Mouse (Mus musculus) brown adipose tissue, adult 24 weeks (tissue): ENCODE results near the gene Gm19426. TPM values are rescaled to one million over a fixed set of nuclear protein-coding genes. Genes with fewer than 3 reads are reported as not detected.
A peak's percentile ranks its signal among the peaks of the same experiment; 100 is the strongest.
"Not testable (repeated sequence)": the region's sequence is repeated elsewhere in the genome, so short reads cannot be mapped to it uniquely, and the experiment has no call there.

Experiments used
- H3K27ac ChIP-seq: fragments of 200-500 bp; replicated peaks from 2 replicates; pipeline ENCODE4 v1.5.1; 2012; ENCODE audit warnings: low read depth, mild to moderate bottlenecking, low read length
- H3K4me1 ChIP-seq: fragments of 200-500 bp; 2 replicates; pipeline ENCODE4 v1.6.1; 2012; ENCODE audit warnings: low read length, mixed read lengths; ENCODE audit not compliant: control insufficient read depth, insufficient read depth, insufficient read length
- H3K4me3 ChIP-seq: fragments of 200-500 bp; 2 replicates; pipeline ENCODE4 v1.5.1; 2012; ENCODE audit warnings: low read depth, mild to moderate bottlenecking, low read length, moderate library complexity; ENCODE audit not compliant: insufficient read depth
- polyA plus RNA-seq: library from polyadenylated mRNA; stranded (reverse); fragments of >200 nt; gene quantifications from 2 replicates; pipeline ENCODE4 v1.2.4, GENCODE M21; 2012; ENCODE audit not compliant: missing spikeins, insufficient read depth, insufficient read length

Gm19426 gene
- polyA plus RNA-seq, 1 experiment: not detected

GRCm38 (mm10) chr2:84736312-84737161, 6.9 kb downstream of the Gm19426 start:
- no peak overlapping the region for H3K4me3 ChIP-seq
- H3K27ac ChIP-seq: no peak overlapping the region
- H3K4me1 ChIP-seq: peaks cover 3% of the 10 kb centered on the region; the same call in 1 of the 2 replicates

DNA sequence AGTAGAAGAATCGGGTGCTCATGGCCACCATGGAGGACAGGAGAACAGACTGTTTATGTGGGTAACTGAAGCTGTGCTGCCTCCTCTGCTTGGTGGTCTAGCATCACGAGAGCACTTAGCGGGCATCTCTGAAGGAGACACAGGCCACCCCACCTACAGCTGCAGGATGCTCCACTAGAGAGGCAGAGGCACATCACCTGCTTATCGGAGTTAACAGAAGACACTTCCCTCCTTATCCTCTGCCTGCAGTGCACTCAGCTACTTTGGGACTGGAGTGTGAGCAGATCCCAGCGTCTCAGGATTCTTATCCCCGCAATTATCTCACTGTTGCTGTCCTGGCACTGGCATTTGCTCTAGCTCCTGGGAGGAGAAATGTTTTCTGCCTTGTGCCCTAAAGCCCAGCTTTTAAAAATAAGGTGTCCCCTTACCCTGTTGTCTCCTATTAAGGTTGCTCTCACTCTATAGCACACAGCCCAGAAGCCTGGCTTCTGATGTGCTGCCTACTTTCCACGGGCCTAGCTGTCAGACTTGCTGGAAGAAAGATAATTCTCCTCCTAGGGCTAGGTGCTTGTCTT, 8.0 kb downstream of the Gm19426 start:
- Histone ChIP-seq H3K4me1 (no peaks in the 10 kb centered on the region; the same call in 1 of the 2 replicates), H3K4me3 (no peak overlapping the region), H3K27ac (no peak overlapping the region)

GRCm38 (mm10) chr2:84734919-84735318, 8.5 kb downstream of the Gm19426 start:
- Histone ChIP-seq H3K27ac (no peak overlapping the region), H3K4me3 (no peak overlapping the region), H3K4me1 (no peaks in the 10 kb centered on the region; the same call in 1 of the 2 replicates)

- H3K27ac ChIP-seq: no peak overlapping the region
- H3K4me3 ChIP-seq: peak overlapping the region; percentile 46
These were observed 9.0 kb downstream of the Gm19426 start for GRCm38 (mm10) chr2:84734351-84734864.

GRCm38 (mm10) chr2:84733579-84734300, 9.7 kb downstream of the Gm19426 start, which contains the start of gene Ypel4:
Gene Ypel4 (plus strand): TSS chr2:84734058.
- Histone ChIP-seq H3K4me3 (peak within 1 kb of the TSS; percentile 46), H3K4me1 (no peaks in the 10 kb centered on the region; the same call in 1 of the 2 replicates), H3K27ac (no peak within 1 kb of the TSS)

More at GRCm38 (mm10) chr2:84734351-84734864, 9.0 kb downstream of the Gm19426 start:
- no peaks in the 10 kb centered on the region; the same call in 1 of the 2 replicates for H3K4me1 ChIP-seq

- Histone ChIP-seq H3K4me1 (no peaks in the 10 kb centered on the region; the same call in 1 of the 2 replicates), H3K27ac (no peak overlapping the region), H3K4me3 (no peak overlapping the region)
These were observed 11.1 kb downstream of the Gm19426 start for GRCm38 (mm10) chr2:84732394-84732793.

GRCm38 (mm10) chr2:84731206-84731605, 12.2 kb downstream of the Gm19426 start:
- Histone ChIP-seq H3K27ac (no peak overlapping the region), H3K4me3 (no peak overlapping the region), H3K4me1 (no peaks in the 10 kb centered on the region; the same call in 1 of the 2 replicates)

DNA sequence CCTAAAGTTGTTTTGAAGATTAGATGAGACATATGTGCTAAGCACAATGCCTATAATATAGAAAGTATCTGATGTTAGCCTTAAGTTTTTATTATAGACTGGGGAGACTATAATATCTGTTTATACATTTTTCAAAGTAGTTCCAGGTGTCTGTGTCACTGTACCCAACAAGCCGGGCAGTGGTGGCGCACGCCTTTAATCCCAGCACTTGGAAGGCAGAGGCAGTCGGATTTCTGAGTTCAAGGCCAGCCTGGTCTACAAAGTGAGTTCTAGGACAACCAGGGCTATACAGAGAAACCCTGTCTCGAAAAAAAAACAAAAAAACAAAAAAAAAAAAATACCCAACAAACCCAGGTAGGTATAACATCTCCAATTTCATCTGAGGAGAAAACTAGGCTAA, 15.3 kb downstream of the Gm19426 start:
- H3K4me3 ChIP-seq, H3K4me1 ChIP-seq, H3K27ac ChIP-seq: not testable (repeated sequence)

DNA sequence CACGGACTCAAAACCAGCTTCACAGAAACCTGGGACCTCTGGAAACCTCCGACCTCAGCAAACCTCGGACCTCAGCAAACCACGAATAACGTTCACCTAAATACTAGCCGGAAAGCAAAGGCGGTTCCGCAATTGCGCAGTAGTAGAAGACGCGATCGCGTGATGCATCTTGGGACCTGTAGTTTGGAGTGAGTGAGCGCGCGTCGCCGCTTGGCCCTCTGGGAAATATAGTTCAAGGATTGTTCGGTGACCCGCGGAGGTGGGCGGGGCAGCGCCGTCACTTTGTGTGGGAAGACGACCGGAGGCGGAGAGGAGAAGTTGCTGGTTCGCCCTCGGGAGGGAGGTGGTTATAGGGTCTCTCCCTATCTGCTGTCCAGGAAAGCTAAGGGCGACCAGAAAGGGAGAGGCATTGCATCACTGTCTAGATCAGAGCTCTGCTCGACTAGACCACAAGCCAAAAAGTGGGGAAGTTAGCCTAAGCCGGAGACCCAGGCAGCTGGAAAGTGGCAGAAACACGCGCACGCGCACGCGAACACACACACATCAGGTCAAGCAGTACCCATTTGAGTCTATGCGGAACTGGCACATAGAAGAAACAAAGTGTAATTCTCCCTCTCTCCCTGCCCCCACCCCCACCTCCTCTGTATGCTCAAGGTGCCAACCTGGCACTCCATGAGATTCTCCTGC, 16.1 kb downstream of the Gm19426 start, which contains the start of gene Clp1:
TSS of gene Clp1 (minus strand) at position 179 of the 687 bp plus-strand sequence.
- peak within 1 kb of the TSS; percentile 94 for H3K27ac ChIP-seq
- H3K4me3 ChIP-seq: peak within 1 kb of the TSS; percentile 86
- peaks cover 6% of the 10 kb centered on the region for H3K4me1 ChIP-seq

- Histone ChIP-seq H3K4me3 (peak overlapping the region; percentile 71), H3K27ac (peak overlapping the region; percentile 58), H3K4me1 (peaks cover 6% of the 10 kb centered on the region)
These were observed 16.7 kb downstream of the Gm19426 start for GRCm38 (mm10) chr2:84726716-84727115.

- Histone ChIP-seq H3K27ac (no peak overlapping the region), H3K4me3 (peak overlapping the region; percentile 71), H3K4me1 (peaks cover 6% of the 10 kb centered on the region)
These were observed 17.7 kb downstream of the Gm19426 start for GRCm38 (mm10) chr2:84725770-84726169.

DNA sequence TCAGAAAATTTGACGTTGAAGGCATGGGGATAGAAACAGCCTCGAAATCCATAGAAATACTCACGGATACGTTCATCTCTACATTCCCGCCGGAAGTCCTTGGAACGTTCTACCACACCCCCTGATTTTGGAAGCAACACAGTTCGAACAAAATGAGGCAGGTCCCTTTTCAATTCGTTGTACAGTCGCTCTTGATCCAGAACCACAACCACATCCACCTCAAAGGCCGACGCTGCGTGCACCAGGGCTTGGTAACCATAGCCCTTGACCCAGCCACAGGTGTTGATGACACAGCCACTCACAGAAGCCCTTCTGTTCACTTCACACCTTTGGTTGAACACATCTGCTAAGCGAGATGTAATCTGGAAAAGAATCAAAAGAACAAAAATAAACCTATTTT, 19.6 kb downstream of the Gm19426 start:
- H3K27ac ChIP-seq: no peak overlapping the region
- no peak overlapping the region for H3K4me3 ChIP-seq
- peaks cover 6% of the 10 kb centered on the region for H3K4me1 ChIP-seq

- Histone ChIP-seq H3K4me3 (no peak overlapping the region), H3K27ac (no peak overlapping the region), H3K4me1 (peaks cover 6% of the 10 kb centered on the region)
These were observed 22.3 kb downstream of the Gm19426 start for GRCm38 (mm10) chr2:84721182-84721581.

- H3K4me3 ChIP-seq: no peak overlapping the region
- H3K27ac ChIP-seq: no peak overlapping the region
- H3K4me1 ChIP-seq: peaks cover 5% of the 10 kb centered on the region
These were observed 22.7 kb downstream of the Gm19426 start for GRCm38 (mm10) chr2:84720718-84721117.
